Mouse (Mus musculus) urinary bladder, adult 18-20 months (tissue): Measurements from ENCODE around the gene Tex19.1.

Experiments used
- DNase-seq, 2 experiments: peaks; one replicate each; pipeline ENCODE4 v3.0.0; 2022; ENCODE audit warnings: low spot score in 2 of 2, mixed read lengths in 2 of 2

Gene Tex19.1

DNA sequence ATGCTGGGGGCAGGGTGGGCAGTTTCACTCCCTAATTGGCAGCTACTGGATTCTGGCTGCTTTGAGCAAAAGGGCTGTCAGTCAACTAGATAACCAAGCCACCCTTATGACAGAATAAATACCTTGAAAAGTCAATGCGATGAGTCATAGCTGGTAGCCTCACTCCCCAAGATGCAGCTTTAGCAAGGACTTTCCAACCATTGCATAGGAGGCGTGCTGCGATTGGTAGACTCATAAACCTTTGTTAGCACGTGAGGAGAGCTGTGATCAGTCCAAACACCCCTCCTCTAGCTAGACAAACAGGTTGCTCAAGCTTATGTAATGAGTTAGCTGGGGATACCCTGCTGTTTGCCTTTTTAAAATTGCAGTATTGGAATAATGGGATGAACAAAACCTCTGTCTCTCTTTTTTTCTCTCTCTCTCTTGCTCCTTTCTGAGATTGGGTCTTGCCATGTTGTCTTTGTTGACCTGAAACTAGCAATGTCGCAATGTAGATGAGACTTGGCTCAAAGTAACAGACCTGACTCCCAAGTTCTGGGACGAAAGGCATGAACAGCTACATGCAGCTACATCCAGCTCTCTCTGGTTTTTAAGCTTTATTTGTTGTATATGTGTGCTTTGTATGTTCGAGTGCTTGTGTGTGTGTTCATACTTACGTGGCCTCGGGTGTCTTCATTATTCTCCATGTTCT lies 2.5 kb upstream of the Tex19.1 start:
- peak in 1 of 2 experiments; percentile 32 for DNase-seq

- DNase-seq = no peak
Observed at GRCm38 (mm10) chr11:121148193-121148592, 2.2 kb downstream of the Tex19.1 start.

DNA sequence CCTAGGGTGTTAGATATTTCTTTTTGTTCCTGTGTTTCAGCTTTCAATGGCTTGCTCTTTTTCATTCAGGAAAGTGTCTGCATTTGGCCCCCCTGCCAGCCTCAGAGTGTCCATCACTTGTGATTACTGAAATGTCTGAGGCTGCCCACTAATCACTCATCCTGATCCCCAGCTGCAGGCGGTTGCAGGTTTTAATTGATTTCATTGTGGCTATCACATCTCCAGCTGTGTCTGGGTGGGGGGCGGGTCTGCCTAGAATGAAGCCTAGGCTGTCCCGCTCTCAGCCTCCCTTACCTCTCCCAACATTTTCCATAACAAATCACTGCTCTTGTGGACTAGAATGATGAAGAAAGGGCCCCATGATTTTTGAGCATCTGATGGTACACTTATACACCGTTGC lies 8.3 kb downstream of the Tex19.1 start:
- no peak for DNase-seq

GRCm38 (mm10) chr11:121156411-121156891 lies 10.5 kb downstream of the Tex19.1 start:
- DNase-seq = no peak

DNA sequence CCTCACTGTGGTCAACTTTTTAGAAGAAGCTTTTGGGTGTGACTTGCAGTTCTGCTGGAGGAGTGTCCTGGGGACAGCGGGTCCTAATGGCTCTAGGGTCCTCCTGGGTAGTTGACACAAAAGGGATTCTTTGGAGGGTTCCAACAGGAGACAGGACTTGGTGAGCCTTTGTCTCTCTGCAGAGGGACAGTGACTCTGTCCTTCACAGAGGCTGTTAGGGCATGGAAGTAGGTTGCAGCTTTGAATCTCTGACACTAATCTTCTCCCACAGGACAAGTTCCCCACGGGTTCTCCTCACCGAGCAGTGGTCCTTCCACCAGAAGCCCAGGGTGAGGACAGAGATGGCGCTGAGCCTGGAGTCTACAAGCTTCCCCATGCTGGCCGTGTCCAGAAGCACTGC lies 14.0 kb downstream of the Tex19.1 start, which contains the start of gene Uts2r:
Uts2r (plus strand) TSS at position 301 of the 400 bp plus-strand sequence.
- no peak for DNase-seq

DNA sequence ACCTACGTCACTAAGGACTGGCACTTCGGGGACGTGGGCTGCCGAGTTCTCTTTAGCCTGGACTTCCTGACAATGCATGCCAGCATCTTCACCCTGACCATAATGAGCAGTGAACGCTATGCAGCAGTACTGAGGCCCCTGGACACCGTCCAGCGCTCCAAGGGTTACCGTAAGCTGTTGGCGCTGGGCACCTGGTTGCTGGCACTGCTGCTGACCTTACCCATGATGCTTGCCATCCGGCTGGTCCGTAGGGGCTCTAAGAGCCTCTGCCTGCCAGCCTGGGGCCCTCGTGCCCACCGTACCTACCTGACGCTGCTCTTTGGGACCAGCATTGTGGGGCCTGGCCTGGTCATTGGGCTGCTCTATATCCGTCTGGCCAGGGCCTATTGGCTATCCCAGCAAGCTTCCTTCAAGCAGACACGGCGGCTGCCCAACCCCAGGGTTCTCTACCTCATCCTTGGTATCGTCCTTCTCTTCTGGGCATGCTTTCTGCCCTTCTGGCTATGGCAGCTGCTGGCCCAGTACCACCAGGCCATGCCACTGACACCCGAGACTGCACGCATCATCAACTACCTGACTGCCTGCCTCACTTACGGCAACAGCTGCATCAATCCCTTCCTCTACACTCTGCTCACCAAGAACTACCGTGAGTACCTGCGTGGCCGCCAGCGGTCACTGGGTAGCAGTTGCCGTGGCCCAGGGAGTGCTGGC lies 14.8 kb downstream of the Tex19.1 start:
- DNase-seq = no peak

- DNase-seq = no peak
Observed at GRCm38 (mm10) chr11:121163751-121164150, 17.8 kb downstream of the Tex19.1 start.

DNA sequence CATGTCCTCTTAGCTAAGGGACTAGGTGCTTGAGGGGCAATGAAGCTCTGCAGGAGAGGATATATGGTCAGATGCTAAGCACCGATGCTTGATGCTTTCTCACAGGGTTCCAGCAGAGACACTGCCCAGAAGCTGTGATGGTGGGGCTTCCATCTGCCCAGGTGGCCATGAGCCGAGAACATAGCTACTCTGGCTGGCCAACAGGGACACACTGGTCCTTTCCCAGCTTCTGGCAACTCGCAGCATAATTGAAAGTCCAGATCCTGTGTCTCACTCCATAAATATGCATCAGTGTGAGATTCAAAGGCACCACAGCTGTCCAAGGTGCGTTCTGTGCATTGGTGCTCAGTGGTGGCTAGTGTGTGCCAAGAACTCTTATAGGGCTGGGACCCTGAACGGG lies 27.3 kb downstream of the Tex19.1 start:
- DNase-seq = no peak

- DNase-seq = no peak
Observed at GRCm38 (mm10) chr11:121174234-121174633, 28.3 kb downstream of the Tex19.1 start.

DNA sequence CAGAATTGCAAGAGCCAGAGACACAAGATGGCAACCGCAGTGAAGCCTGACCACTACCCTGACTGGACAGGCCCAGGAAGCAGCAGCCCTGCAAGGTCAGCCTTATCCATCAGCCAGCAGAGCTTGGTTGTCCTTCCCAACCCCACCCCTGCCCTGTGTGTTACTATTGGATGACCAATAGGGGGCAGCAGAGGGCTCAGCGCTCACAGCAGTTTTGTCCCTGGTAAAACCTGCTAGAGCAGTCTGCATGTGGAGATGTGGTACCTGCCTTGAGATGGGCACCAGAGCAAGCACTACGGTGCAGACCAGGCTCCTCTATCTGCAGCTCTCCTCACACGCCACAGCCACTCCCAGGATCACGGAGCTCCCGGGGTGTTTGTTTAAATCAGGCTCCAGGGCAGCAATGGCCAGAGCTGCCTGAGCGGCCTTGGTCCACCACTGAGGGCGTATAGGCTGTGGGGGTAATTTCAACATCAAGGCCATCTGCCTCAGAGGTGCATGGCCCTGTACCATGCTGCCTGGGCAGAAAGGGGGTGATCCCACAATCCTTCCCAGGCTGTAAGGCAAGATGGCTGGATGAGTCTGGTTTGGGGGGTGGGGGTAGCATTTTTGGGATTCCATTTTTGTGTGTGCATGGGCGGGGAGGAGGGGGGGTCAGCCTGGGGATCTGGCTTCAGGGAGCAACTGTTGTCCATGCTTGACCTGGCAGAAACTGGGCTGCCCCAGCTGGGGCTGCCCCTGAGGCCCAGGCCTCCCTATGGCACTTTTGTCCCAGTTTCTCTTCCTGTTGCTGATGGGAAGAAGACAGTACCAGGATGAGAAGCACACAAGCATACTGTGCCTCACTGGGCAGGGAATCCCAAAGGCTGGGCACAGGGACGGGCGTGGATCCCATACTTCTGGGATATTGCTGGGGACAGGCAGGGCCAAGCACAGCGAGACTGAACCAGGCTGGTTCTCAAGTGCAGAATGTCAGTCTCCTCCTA lies 30.6 kb downstream of the Tex19.1 start:
- DNase-seq = peak; percentile 16 to 28

DNA sequence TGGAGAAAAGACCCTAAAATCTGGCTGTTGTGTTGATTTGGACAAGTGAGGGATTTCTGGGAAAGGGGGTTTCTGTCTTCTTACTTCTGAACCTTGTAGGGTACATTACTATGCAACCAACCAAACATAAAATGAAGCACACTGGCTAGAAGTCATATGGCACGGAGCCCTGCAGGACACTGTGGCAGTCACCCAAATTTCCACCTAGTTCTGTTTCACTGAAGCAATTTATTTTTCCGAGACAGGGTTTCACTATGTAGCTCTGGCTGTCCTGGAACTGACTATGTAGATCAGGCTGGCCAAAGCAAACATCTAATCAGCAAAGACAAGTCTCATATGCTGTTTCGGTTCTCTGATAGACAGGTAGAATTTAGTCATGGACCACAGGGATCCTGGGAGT lies 43.7 kb downstream of the Tex19.1 start:
- no peak for DNase-seq

GRCm38 (mm10) chr11:121192742-121193141 lies 46.8 kb downstream of the Tex19.1 start:
- no peak for DNase-seq

DNA sequence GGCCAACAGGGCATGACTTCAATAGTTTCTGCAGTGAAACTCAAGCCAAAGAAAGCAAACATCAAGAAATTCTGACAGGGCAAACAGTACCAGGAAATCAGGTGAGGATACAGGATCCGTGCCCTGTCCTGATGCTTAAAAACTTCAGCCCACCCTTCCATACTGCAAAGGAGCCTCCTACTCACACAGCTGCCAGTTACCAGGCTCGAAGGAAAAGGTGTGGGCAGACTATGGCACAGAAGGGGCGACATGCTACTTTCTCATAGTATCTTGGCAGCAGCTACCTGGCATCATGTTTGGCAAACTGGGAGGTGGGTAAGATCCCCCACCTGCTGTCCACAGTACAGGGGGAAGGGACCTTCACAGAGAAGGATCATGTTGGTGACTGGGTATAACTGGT lies 47.5 kb downstream of the Tex19.1 start:
- DNase-seq = no peak
